Mouse (Mus musculus) heart, adult 11 months (tissue): ENCODE measurements at regions not wholly inside any gene's neighbourhood (a gene's known extent, or its start where the extent isn't known, plus 50 kb on each side); places are given as distances from the start of the nearest gene placed in this dataset.
A peak's percentile ranks its signal among the peaks of the same experiment; 100 is the strongest.

ENCODE experiments used
- DNase-seq: peaks from one replicate; pipeline ENCODE4 v3.0.0; 2022

DNA sequence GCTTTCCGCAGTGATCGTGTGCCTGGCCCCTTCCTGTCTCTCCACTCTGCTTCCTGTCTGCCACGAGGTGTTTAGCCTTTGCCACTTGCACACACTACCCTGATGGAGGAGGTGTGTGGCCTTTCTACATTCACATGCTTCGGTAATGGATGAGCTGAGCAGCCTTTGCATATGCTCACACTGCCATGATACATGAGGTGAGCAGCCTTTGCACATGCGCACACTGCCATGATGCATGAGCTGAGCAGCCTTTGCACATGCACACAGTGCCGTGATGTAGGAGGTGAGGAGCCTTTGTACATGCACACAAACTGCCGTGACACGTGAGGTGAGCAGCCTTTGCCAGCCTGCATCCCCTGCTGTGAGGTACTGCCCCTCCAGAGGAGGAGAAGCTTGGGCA is 58.3 kb downstream of the Erv3 start:
- DNase-seq, result no peak

DNA sequence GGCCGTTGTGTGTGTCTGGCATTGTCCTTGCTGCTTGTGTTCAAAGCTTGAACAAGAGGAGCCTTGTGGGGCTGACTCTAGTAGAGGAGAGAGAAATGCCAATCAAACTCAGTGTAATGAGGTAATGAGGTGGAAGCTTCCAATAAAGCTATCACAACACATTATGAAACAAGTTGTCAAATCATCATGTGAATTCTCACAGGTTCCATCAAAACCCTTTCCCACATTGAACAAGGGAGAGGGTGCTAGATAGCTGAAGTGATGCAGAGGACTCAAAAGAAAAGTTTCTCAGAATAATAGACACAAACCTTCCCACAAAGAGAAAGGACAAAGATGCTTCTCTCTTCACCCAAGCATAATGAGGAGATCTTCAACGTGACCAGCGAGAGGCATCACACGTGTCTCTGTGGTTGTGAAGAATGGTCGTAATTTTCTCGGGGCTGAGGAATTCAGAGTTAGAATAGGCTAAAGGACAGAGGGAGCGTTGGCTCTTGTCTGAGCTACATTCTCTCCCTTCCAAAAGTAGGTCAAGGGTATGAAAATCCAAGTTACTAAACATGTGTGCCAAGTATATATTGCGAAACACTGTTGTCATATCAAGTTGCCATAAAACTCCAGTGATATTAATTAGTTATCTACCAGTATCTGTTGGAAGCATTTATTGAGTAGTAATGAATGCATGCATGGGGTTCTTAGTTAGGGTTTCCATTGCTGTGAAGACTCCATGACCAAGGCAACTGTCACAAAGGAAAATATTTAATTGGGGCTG is 59.2 kb downstream of the Erv3 start:
- no peak for DNase-seq

DNA sequence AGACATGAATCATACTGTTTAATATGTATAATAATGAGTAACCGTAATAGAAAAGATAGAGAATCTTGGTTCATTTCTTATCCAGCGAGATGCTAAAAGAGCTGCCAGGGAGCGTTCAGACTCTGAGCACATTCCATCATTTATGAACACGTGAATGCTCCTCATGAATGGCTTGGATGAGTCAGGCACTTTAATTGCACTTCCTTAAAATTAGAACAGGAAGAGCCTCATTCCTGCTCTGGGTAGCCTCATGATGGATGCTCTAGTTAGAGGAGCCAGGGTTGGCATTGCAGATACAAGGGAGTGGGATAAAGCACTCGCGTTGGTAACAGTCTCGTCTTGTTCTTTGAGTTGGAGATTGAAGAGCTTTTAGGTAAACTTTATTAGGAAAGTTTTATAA is 60.1 kb downstream of the Erv3 start:
- no peak for DNase-seq

DNA sequence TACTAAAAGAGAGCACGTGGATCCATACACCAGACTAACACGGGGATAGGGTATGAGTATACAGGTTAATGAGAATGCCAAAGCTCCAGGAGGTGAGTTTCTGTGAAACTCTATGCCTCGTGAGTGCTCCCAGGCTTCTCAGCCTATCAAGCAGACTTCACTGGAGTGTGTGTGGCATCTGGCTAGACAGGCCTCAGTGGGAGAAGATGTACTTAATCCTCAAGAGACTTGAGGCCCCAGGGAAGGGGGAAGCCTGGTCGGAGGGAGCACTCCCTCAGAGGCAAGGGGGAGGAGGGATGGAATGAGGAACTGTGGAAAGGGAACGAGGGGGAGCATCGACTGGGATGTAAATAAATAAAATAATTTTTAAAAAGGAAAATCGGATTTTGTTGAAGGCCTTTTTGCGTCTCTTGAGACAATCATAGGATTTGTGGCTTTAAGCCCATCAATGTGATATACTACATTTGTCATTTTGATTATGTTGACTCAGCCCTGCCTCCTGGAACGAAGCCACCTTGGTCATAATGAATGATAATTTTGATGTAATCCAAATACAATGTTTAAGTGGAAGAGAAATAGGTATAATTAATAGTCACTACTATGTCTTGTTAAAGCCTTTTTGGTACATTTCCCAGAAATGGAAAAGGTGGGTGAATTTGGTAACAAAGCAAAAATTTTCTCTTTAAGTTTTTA is 62.4 kb downstream of the Erv3 start:
- DNase-seq, result no peak

DNA sequence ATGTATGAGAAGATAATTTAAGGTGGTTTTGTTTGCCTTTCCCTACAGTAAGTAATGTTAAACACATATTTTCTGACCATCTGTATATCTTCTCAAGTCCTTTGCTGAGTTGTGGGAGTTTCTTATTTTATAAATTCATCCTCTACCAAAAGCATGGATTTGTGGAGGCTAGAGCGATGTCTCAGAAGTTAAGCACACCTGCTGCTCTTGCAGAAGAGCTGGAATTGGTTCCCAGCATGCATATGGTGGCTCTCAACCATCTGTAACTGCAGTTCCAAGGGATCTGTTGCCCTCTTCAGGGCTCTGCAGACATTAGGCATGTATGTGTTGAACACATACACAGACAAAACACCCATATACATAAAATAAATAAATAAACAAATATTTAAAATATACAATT is 84.2 kb downstream of the Erv3 start:
- DNase-seq, result no peak

DNA sequence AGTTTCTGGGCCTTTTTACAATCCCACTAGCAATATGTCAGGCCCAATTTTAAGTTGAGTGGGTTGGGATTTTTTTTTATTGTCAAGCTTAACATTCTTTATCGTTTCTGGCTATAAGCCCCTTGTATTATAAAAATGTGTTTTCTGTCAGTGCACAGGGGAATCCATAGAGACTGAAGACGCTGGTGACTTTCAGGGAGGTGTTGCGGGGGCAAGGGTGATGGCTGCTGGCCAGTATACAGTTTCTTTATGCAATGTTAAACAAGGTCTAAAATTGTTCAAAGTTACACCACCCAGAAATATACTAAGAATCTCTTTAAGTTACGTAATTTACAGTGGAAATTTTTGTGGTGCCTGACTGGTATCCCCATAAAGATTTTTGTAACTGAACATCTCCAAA is 85.9 kb downstream of the Erv3 start:
- DNase-seq, result no peak

DNA sequence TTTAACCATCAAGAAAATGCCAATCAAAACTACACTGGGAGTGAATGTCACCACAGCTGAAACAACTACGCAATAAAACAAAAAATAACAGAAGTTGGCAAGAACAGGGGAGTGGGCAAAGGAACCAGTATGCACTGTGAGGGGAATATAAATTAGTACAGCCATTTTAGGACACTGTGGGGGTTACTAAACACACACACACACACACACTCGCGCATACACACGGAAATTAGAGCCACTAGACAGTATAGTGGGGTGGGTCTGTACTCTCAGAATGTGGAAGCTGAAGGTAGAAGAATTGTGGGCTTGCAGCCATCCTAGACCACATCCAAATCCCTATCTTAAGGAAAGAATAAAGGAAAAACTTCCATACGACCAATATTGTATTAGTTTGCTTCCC is 87.4 kb downstream of the Erv3 start:
- no peak for DNase-seq

DNA sequence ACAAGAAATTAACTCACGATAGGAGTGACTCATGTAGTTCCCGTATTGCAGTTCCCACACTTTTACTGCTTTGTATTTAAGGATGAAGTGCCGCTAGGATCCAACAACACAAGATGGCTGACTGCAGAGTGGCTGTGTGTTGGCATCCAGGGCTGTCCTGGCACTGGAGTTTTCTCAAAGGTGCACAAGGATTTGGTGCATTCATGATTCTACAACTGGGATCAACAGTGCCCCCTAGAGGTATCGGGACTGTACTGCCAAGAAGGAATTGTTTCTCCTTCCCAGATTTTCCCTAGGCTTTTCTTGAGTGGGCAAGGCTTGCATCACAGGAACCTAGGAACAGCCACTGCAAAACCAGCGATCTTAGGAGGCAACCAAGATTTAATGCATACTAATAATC is 88.7 kb downstream of the Erv3 start:
- no peak for DNase-seq

DNA sequence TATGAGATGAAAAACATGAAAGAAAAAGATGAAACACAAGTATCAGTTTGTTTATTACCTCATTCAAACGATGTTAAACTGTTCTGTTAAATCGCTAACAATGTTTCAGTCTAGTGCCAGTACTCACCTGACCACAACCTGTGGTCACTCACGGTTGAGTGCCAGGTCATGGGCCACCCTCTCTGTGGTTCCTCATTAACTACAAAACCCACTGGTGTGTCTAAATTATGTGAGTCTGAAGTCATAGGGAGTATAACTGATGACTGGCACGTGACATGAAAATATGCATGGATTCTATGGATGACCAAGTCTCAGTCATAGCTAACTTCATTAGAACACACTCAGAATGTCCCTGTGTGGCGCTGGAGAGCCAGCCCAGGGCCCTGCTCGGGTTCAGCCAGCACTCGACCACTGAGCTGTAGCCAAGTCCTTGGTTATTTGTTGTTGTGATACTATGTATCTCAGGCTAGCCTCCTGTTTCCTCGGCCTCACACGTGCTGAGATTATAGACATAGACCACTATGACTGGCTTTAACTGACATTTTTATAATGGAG is 89.8 kb downstream of the Erv3 start:
- no peak for DNase-seq

DNA sequence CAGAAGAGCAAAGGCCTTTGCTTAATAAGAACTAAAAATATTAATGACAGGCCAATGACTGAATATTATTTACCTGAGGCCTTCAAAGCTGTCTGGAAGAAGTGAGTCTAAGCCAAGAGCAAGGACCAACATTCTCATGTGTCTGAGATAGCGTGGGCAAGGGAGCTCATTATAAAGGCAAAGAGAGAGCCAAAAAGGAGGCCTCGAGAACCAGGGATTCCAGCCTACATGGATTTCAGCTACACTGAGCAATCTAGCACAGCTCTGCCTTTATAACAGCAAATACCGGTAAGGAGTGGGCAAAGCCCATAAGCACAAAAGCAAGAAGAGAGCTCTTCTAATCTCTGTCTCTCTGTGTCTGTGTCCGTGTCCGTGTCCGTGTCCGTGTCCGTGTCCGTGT is 93.0 kb downstream of the Erv3 start:
- no peak for DNase-seq

DNA sequence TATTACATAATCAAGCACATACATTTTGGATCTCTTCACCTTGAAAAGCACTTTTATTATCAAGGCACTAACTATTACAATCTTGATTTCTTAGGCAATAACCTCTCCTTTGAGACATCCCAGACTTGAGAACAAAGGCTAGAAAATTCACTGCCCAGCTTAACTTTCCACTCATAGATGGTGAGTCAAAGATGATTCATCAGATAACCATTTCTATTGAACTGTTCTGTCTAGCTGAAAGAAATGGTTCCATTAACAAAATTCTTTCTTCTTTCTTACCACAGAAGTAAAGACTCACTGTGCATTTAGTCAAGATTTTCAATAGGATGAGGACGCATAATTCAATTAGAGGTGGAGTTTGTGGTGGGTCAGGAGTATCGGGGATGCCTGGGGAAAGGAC is 98.0 kb downstream of the Erv3 start:
- DNase-seq, result no peak

DNA sequence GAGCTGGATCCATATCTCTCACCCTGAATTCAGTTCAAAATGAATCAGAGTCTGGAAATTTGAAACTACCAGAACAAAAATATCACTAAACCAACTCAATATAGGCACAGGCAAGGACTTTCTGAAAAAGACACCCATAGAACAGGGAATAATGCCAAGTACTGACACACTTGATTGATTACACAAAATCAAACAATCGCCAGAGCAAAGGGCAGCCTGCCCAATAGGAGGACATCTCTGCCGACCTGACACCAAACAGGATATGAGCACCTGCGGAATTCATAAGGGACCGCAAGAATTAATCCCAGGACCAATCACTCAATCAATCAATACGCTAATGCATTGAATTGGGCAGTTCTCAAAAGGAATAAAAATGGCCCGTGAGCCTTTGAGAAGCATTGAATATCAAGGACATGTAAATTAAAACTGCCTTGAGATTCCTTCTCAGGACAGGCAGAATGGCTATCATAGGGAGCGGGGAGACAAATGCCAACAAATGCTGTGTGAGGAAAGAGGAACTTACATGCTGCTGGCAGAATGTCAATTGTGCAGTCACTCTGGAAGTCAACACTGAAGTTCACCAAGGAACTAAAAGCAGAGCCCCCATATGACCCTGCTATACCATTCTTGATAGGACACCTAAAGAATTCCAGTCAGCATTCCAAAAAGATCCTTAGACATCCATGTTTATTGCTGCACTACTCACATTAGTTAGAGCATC is 102.2 kb downstream of the Erv3 start:
- DNase-seq, result peak; percentile 51

DNA sequence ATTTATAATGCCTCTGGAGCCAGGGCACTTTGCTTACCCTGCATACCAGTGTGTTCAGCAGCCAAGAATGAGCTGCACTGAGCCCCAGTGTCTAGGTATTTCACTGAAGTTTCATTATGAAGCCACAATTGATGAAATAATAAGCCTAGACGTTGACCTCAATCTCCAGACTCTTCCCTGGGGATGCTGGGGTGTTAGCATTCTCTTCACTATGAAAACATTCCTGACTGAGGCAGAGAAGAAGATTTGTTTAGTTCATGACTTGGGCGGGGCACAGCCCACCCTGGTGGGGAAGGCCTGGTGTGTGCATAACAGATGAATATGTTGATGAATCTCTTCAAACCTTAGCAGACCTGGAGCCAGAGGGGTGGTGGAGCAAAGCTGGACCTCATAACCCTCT is 104.4 kb downstream of the Erv3 start:
- peak; percentile 68 for DNase-seq

DNA sequence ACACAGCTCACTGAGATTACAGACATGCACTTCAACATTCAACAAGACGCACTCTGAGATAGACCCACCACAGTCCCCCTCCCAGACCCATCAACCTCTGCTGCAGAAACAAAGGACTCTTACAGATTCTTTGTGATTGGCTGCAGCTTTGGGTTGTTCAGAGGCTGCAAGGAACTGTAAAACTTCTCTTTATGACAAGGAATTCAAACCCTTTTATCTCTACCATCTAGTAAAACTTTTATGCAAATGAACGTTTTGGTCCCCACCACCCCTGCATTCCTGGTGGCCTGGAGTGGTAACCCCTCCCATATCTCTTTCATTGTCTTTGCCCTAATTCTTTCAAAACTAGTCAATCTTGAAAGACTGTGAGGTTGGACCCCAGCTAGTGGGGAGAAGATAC is 106.1 kb downstream of the Erv3 start:
- DNase-seq, result peak; percentile 18

DNA sequence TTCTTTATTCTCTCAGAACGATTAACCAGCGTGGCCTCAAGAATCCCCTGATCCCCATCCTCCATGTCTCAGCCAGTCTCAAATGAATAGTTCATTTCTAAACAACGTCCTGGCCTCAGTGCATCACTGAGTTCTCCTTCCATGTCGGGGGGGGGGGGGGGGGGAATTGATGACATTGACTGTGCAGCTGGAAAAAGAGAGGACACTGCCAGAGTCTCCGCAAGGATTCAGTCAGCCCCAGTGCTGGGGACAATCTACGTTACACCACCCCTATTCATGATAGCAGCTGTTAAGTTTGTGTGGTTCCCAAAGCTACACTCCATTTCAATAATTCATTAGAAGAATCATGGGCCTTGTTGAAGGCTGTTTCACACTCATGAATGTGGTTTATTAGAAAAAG is 108.9 kb downstream of the Erv3 start:
- DNase-seq, result peak; percentile 82

DNA sequence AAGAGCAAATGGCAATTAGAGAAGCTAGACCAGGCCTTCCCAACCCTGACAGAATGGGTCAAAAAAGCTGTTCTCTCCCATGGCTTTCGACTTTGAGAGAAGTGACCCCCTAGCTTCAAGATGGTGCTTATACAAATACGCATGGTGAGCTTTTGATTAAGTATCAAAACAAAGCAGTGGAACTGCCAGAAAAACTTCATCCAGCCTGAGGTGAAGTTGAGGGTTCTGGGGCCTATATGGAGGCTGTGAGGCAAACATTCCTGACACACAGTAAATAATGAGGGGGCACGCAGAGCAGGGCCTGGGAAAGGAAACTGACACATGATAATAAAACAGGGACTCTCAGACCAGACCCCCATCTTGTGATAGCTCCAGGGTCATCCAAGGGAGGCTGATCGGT is 109.3 kb downstream of the Erv3 start:
- DNase-seq, result no peak

DNA sequence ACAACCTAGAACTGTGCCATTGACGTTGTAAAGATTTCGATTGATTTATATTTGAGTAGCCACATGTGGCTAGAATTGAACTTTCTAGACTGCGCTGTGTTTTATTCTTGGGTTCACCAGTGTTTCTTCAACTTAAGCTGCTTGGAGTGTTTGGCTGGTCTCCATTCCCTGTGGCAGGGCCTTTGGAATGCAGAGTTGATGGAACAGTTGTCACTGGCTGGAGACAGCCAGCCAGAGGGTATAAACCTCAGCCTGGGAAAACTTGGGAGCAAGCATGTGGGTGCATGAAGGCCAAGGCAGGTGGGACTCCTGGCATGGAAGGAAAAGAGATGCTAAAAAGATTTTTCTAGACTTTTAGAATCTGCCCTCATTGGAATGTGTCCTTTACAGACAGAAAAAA is 109.8 kb downstream of the Erv3 start:
- DNase-seq, result peak; percentile 57

DNA sequence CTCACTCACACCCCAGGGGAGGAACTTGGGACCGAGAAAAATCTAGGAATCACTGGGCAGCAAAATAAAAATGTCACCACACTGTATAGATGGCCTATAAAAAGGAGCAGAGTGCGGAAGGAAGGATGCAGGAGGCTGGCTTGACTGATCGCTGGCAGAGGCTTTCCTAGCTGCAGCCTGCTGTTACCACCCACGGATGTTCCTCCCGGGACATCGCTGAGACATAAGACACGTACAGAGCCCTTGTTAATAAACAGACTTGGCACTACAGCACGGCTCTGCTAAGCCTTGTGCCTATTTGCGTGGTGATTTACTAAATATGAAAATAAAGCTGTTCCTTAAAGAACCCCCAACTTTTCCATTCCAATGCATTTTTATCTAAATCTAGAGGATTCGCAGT is 110.8 kb downstream of the Erv3 start:
- peak; percentile 74 for DNase-seq

DNA sequence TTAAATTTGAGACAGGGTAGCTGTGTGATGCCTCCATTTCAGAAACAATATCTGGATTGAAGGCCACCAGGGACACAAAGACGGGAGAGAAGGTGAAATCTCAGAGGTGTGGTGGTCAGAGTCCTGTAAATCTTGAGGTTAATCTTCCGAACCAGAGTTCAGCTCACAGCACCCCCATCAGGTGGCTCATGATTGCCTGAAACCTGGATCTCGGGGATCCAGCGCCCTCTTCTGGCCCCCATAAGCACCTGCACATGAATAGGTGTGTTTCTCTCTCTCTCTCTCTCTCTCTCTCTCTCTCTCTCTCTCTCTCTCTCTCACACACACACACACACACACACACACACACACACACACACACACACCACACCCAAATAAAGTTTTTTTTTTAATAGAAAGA is 111.8 kb downstream of the Erv3 start:
- DNase-seq, result peak; percentile 50

DNA sequence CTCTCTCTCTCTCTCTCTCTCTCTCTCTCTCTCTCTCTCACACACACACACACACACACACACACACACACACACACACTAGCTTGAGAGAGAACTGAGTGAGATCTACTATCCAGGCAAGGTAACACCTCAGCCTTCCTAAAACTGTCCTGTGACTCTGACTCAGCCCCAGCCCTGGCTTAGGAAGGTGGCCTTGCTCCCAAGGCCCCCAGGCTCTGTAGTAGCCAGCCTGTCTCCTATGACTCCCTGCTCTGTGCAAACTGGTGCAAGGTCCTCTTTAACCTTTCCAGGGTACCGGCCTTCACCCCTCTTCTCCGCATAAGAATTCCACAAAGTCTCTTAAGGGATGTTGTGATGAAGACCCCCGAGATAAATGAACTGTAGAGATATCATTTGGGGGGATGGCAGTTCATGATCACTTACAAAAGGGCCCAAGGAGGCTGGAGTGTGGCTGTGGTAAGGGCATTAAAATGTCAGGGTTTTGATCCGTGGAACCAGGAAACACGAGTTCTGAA is 114.1 kb downstream of the Erv3 start:
- DNase-seq, result peak; percentile 85

DNA sequence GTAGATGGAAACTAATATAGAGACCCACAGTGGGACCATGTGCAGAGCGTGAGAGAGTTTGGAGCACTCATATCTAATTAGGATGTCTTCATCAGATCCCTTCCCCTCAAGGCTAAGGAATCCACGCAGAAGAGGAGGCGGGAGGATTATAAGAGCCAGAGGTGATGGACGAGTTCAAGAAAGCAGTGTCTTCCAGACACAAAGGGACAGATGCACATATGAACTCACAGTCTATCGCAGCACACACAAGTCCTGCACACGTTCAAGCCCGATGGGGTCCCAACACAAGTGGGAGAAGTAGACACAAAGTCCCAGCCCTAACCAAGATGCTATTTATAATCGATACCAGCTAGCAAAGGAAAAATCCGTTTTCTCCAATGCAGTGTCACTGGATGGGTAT is 114.6 kb downstream of the Erv3 start:
- peak; percentile 57 for DNase-seq

DNA sequence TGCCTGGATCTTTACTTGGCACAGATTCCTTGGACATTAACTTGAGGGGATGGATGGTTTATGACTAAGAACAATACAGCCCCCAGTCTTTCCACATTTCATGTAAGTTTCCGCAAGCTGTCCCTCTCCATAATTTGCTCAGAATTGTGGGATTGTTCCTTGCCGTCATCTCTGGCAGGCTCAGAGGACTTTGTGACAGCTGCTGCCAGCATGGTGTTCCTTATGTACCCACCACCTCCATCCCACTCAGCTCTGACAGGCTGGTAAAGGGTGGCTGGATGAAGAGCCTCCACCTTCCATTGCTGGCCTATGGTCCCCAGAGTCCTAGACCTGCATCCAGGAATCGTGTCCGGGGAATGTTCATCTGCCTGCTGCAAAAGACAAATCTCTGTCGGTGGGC is 119.1 kb downstream of the Erv3 start:
- DNase-seq, result peak; percentile 23

DNA sequence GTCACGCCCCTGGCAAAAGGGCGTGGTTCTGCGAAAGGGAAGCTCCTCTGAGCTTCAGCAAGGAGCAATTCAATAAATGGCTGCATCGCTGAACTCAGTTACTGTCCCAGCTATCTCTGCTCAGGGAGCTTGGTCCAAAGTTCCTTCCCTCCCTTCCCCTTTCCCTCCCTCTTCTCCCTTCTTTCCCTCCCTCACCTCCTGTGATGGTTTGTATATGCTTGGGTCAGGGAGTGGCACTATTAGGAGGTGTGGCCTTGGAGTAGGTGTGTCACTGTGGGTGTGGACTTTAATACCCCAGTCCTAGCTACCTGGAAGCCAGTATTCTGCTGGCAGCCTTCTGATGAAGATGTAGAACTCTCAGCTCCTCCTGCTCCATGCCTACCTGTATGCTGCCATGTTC is 120.5 kb downstream of the Erv3 start:
- DNase-seq, result peak; percentile 74
